Comparison of ENCODE assay signal across 8 mouse cellular contexts in genomic region chr11:54113352-54113751, GRCm38 (mm10). TPM values are rescaled to one million over a fixed set of nuclear protein-coding genes. Genes with fewer than 3 reads are reported as not detected.
DNase-seq lines count a peak whose midpoint lies in the region; ATAC-seq and TF ChIP-seq lines count a peak whose summit lies in the region.

No protein-coding gene starts in this region.

- intact Hi-C loops in left cerebral cortex, adult 2 months (cut with DNase I), result no loop called here
- intact Hi-C loops in left cerebral cortex, postnatal 14 days (cut with DNase I), result no loop called here

- H3K4me1 ChIP-seq in embryonic facial prominence, embryonic 13.5 days, result peaks cover 64% of the 10 kb centered on the region
- peaks cover 43% of the 10 kb centered on the region for H3K4me1 ChIP-seq in hindbrain, embryonic 15.5 days (replicated peaks)
- peaks cover 27% of the 10 kb centered on the region for H3K4me1 ChIP-seq in midbrain, embryonic 15.5 days

- no peak for DNase-seq in left cerebral cortex, adult 2 months (ENCODE audit: extremely low spot score in 1 of 2, low spot score in 2 of 2)
- no peak for DNase-seq in left cerebral cortex, adult 11 months (ENCODE audit: low spot score)
- DNase-seq in cerebellum, adult 9-10 months, result no peak
- no peak for DNase-seq in left cerebral cortex, postnatal 14 days (ENCODE audit: low spot score in 2 of 2)
- no peak for DNase-seq in urinary bladder, postnatal 25 days (ENCODE audit: low spot score)

- no peak for TF ChIP-seq CTCF in left cerebral cortex, adult 2 months (IDR thresholded peaks at IDR 0.05)

- peak; percentile 6; the same call in 1 of the 2 replicates for ATAC-seq in embryonic facial prominence, embryonic 13.5 days (ENCODE audit: insufficient number of reproducible peaks, insufficient read depth, low FRiP score, low TSS enrichment, low read depth)
- ATAC-seq in hindbrain, embryonic 15.5 days (ENCODE audit: low FRiP score, low read depth), result peak; percentile 16; the same call in 1 of the 2 replicates
- ATAC-seq in midbrain, embryonic 15.5 days (replicated peaks), result peak; percentile 32; the same call in 1 of the 2 replicates

- WGBS in embryonic facial prominence, embryonic 13.5 days, result 21% methylated on average over 4 of the region's 4 CpGs
- 18% methylated on average over 4 of the region's 4 CpGs for WGBS in hindbrain, embryonic 15.5 days
- 13% methylated on average over 4 of the region's 4 CpGs for WGBS in midbrain, embryonic 15.5 days

- H3K9ac ChIP-seq in embryonic facial prominence, embryonic 13.5 days, result peak overlapping the region; percentile 60
- peak overlapping the region; percentile 31; the same call in 1 of the 2 replicates for H3K9ac ChIP-seq in hindbrain, embryonic 15.5 days
- H3K9ac ChIP-seq in midbrain, embryonic 15.5 days, result no peak overlapping the region; the same call in 1 of the 2 replicates

- H3K27ac ChIP-seq in left cerebral cortex, adult 2 months, result peak overlapping the region; percentile 91
- peak overlapping the region; percentile 94 for H3K27ac ChIP-seq in embryonic facial prominence, embryonic 13.5 days
- peak overlapping the region; percentile 82 for H3K27ac ChIP-seq in hindbrain, embryonic 15.5 days (replicated peaks)
- peak overlapping the region; percentile 85 for H3K27ac ChIP-seq in midbrain, embryonic 15.5 days

- no peaks in the 10 kb centered on the region for H3K9me3 ChIP-seq in embryonic facial prominence, embryonic 13.5 days
- H3K9me3 ChIP-seq in hindbrain, embryonic 15.5 days, result no peaks in the 10 kb centered on the region
- H3K9me3 ChIP-seq in midbrain, embryonic 15.5 days, result no peaks in the 10 kb centered on the region

- H3K4me2 ChIP-seq in embryonic facial prominence, embryonic 13.5 days, result peak overlapping the region; percentile 50
- peak overlapping the region; percentile 39 for H3K4me2 ChIP-seq in hindbrain, embryonic 15.5 days
- peak overlapping the region; percentile 33 for H3K4me2 ChIP-seq in midbrain, embryonic 15.5 days

- no peaks in the 10 kb centered on the region for H3K27me3 ChIP-seq in embryonic facial prominence, embryonic 13.5 days
- H3K27me3 ChIP-seq in hindbrain, embryonic 15.5 days, result no peaks in the 10 kb centered on the region
- no peaks in the 10 kb centered on the region for H3K27me3 ChIP-seq in midbrain, embryonic 15.5 days (replicated peaks)

- H3K4me3 ChIP-seq in left cerebral cortex, adult 2 months, result peak overlapping the region; percentile 22
- H3K4me3 ChIP-seq in embryonic facial prominence, embryonic 13.5 days, result peak overlapping the region; percentile 15
- peak overlapping the region; percentile 13; the same call in 1 of the 2 replicates for H3K4me3 ChIP-seq in hindbrain, embryonic 15.5 days
- H3K4me3 ChIP-seq in midbrain, embryonic 15.5 days, result 0 out of 2 replicates have a peak overlapping the region, but pooled peaks have one; percentile 7

- H3K36me3 ChIP-seq in embryonic facial prominence, embryonic 13.5 days, result peaks cover 35% of the 10 kb centered on the region
- no peaks in the 10 kb centered on the region for H3K36me3 ChIP-seq in hindbrain, embryonic 15.5 days
- no peaks in the 10 kb centered on the region for H3K36me3 ChIP-seq in midbrain, embryonic 15.5 days (replicated peaks)

RNA-seq across cellular contexts. Expression of gene P4ha2, which starts 13.5 kb away (rescaled TPM):
- total RNA-seq in left cerebral cortex, adult 2 months (2021), result 10 to 100 TPM; 21.8 to 32.0 TPM
- 68.2 and 76.4 TPM in 2 replicates for polyA plus RNA-seq in embryonic facial prominence, embryonic 13.5 days (2015; fragmentation: Nextera tagmentation; extraction: Ambion mirVana)
- polyA plus RNA-seq in hindbrain, embryonic 15.5 days (2015; fragmentation: Nextera tagmentation; extraction: Ambion mirVana), result 9.2 and 10.1 TPM in 2 replicates
- polyA plus RNA-seq in midbrain, embryonic 15.5 days (2015; fragmentation: Nextera tagmentation; extraction: Ambion mirVana), result 10.0 and 10.3 TPM in 2 replicates
- 10 to 100 TPM; 16.6 to 18.3 TPM for total RNA-seq in left cerebral cortex, postnatal 14 days (2021)

RNA-seq across cellular contexts. Expression of gene Pdlim4, which starts 44.5 kb away (rescaled TPM):
- 10 to 100 TPM; 13.8 to 14.0 TPM for total RNA-seq in left cerebral cortex, adult 2 months (2021)
- 168 and 172 TPM in 2 replicates for polyA plus RNA-seq in embryonic facial prominence, embryonic 13.5 days (2015; fragmentation: Nextera tagmentation; extraction: Ambion mirVana)
- 28.2 and 33.4 TPM in 2 replicates for polyA plus RNA-seq in hindbrain, embryonic 15.5 days (2015; fragmentation: Nextera tagmentation; extraction: Ambion mirVana)
- 22.3 and 26.8 TPM in 2 replicates for polyA plus RNA-seq in midbrain, embryonic 15.5 days (2015; fragmentation: Nextera tagmentation; extraction: Ambion mirVana)
- 10 to 100 TPM; 10.9 to 12.0 TPM for total RNA-seq in left cerebral cortex, postnatal 14 days (2021)
